Mouse (Mus musculus): Measurements from ENCODE around the gene Col27a1. TPM values are rescaled to one million over a fixed set of nuclear protein-coding genes. Genes with fewer than 3 reads are reported as not detected.

Gene Col27a1
- 6.7 and 7.3 TPM in 2 replicates for polyA plus RNA-seq (2012; rRNA removed)

DNA sequence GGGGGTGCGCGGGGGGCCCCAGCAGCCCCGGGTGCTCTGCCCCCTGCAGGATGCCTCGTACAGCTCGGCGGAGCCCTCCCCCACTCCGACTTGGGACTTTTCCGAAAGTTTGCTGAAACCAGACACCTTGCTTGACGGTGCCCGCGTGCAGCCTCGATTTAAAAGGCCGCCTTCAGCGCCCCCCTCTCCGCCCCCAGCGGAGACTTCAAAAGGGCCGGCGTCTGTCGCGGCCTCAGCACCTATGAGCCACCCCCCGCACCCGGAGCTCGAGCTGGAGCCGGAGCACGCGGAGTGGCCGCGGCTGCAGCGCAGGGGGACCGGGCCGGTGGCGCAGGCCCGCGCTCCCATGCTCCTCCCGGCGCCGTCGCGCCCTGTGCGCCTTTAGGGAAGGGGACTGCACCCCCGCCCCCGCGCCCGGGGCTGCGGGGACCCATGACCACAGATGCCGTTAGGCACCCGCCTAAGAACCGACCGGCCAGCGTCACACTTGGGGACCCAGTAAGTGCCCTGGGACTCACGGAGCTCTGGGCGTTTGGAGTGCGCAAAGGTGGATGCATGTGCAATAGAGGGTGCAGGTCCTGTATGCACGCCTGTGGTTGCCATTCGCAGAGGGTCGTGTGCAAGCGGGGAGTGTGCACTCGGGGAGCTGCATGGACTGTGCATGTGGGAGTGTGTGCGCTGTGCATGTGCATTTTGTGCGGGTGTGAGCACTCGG lies at the start of gene Col27a1:
Gene Col27a1, plus strand, starts transcription at position 98 of the 715 bp plus-strand sequence.
- DNase-seq (ENCODE audit: low read depth) = no peak

DNA sequence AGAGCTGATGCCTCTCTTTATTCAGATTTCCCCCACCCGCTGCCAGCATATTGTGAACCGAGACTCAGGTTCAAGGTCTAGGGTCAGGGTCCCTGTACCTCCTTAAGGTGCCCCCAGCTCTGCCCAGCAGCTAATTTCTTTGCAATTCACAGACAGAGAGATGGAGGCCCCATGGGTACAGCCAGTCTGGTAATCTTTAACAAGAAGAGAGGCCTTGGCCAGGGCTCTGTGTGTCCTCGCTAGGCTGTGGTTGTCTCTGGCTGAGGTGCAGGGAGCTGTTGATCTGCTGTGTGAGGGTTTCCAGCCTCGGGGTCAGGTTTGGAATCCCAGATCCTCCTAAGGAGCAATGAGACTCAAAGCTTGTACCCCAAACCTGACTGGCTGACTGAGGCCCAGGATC lies 48.2 kb upstream of the Col27a1 start:
- no peak for DNase-seq (ENCODE audit: low read depth)

DNA sequence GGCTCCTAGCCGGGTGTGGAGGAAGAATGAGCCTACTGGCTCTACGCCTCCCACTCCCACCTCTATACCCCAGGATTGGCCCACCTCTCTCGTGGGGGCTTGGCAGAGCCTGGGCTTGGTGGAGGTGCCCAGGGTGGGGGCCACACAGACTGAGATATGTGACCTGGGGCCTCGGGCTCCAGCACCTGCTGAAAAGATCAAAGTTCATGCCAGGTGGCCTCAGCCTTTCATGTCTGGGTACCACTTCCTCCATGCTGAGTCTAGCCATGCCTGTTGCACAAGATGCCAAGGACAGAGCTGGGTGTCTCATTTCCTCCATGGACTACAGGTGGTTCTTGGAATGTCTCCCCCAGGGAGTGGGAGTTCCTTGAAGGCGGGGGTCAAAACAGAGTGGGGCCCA lies 47.5 kb upstream of the Col27a1 start:
- DNase-seq (ENCODE audit: low read depth) = no peak

DNA sequence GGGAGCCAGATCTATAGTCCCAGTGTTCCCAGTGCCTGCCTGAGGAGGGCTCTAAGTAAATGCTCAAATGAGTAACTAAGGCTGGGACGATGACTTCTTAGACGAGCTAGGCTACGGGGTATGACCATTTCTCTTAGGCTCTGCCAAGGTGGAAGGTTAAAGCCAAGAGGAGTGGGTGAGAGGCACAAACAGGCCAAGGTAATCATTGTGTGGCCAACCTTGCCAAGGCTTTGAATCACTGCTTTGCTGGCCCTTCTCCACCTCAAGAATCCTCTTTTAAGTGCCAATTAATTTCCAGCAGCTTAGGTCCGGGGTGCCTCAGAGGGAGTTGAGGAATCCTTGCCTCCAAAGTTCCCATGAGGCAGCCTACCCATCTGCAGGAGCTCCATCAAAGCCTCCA lies 43.7 kb upstream of the Col27a1 start:
- peak; percentile 13 for DNase-seq (ENCODE audit: low read depth)

DNA sequence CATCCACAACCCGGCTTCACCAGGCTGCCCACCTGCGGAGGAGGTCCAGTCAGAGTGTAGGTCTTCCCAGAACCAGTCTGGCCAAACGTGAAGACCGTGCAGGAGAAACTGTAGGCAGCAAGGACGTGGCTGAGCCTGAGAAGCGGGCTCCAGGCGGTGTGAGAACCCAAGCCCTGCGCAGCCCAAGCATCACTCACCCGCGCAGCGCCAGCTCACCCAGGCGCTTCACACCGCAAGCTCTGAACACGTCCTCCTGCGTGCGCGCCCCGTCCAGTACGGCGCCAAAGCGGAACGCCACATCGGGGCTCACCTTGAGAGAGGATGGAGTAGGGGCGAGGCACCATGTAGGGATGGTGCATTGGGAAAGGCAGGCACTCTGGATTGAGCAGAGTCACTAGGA lies 42.7 kb upstream of the Col27a1 start:
- no peak for DNase-seq (ENCODE audit: low read depth)

DNA sequence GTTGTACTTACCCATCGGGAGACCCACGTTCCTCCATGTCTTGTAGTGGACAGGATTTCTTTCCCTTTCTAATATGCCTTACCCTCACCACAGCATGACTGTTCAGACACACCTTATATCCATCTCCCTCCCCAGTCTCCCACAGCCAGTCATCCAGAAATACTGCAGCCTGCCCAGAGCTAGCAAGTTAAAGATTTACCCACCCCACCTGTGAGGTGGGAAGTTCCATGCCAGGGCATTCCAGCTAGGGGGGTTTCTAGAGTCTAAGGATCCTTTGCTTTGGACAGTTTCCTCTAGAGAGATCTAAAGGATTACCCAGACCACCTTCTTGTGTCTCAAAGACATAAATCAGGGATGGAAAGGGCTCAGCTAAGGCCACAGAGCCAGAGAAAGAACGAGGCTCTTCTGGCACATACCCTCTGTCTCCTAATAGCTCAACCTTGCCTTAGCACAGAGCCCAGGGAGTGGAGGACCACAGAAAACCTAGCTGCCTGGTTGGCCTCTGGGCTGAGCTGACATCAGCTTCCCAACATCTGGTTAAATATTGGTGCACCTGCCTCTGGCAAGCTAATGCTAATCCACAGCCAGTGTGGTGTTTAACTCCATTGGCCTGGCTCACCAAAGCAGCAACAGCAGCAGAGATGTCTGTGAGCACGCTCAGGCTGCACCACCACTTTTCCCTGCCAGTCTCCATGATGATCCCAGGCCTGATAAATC lies 41.7 kb upstream of the Col27a1 start, which contains the start of gene Kif12:
Gene Kif12, minus strand, starts transcription at position 163 of the 717 bp plus-strand sequence.
- no peak for DNase-seq (ENCODE audit: low read depth)

DNA sequence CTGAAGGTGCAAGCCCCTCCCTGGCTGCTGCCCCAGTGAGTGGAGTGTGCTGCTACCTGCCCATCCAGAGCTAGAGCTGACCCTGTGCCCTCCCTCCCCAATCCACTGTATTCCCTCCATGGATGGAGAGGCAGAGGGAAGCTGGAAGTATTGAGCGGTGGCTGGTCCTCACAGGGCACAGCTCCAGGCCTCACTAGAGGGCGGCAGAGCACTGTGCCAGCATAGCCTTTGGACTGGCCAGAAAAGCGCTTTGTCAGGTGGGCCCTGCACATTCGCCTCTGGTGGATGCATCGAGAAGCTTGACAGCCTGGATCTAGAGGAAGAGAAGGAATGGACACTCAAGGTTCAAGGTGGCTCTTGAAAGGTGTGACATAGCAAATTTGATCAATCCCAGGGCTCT lies 32.2 kb upstream of the Col27a1 start:
- DNase-seq (ENCODE audit: low read depth) = no peak

DNA sequence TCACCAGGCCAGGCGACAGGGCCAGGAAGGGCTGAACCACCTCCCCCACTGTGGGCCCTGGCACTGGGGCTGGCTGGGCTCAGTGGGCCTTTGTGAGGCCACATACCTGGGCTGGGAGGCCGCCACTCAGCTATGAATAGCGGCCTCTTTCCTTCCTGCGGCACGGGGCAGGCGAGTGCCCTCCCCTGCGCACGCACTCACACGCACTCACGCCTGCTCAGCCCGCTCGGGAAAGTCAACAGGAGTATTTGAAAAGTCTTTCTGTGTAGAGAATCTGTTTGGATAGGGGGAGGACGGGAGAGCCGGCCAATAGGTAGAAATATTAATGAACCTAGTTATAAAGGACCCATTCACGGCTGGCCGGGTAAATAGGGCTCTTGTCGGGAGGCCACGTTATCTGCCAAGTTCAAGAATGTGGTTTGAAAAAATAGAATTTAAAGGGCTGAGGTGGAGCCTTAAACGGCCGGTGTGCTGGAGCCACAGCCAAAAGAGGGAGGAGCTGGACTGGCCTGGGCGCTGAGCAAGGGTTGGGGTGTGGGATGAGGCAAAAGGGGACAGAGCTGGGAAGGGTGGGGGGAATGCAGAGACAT lies 27.4 kb upstream of the Col27a1 start:
- no peak for DNase-seq (ENCODE audit: low read depth)

DNA sequence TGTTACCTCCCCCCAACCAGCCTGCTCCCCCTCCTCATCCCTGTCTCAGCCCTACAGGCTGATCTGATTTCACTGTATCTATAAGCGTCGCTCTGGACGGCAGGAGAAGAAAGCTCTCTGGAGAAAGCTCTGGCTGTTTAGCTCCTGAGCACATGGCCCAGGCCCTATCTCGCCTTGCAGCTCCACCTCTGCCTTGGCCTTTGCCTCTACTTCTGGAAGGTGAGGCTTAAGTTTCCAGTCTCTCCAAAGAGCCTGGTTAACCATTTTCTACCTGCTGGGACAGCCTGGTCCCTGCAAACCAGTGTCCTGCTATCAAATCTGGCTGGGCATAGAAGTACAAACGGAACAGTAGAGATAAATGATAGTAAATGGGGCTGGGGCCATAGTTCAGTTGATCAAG lies 22.2 kb upstream of the Col27a1 start:
- no peak for DNase-seq (ENCODE audit: low read depth)

DNA sequence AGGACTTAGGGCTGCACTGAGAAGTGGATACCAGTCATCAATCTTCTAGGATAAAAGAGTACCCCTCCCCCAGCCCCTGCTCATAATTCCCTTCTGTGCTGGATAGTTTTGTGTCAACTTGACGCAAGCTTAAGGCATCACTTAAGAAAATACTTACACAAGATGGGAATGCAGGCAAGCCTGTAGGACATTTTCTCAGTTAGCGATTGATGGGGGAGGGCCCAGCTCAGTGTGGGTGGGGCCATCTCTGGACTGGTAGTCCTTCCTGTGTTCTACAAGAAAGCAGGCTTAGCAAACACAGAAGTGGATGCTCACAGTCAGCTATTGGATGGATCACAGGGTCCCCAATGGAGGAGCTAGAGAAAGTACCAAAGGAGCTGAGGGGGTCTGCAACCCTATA lies 19.4 kb upstream of the Col27a1 start:
- DNase-seq (ENCODE audit: low read depth) = no peak

DNA sequence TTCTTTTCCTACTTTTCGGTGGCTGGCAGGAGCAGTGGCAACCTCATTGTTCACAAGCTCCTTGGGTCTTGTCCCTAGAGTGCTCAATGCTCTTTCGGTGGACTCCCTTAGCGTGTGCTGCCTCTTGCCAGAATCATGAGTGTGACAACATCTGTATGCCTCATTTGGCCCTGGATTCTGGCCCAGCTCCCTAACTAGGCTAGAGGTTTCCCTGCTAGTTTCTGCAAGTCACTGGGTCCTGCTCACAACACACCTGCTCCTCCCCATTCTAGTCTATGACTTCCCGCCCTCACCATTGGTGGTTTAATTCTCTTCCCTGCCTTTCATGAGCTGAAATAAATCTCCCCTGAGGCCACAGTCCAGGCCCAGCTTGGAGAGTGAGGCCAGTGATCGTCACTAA lies 14.4 kb upstream of the Col27a1 start:
- peak; percentile 16 for DNase-seq (ENCODE audit: low read depth)

DNA sequence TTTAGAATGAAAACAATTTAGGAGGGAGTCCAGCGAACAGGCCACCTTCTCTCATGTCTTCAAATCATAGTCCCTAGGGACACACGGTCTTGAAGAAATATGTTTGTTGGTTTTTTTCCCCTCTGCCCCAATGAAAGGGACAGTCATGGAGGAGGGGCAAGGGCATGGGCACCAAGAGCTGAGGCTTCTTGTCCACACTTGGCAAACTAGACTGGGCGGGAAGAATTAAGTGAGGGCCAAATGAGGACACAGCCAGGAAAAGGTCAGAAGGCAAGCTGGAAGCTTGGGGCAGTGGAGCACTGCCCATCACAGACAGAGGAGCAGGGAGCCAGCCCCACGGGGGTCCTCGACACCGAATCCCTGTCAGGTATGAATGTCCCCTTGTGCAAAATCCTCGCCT lies 9.9 kb upstream of the Col27a1 start:
- no peak for DNase-seq (ENCODE audit: low read depth)

DNA sequence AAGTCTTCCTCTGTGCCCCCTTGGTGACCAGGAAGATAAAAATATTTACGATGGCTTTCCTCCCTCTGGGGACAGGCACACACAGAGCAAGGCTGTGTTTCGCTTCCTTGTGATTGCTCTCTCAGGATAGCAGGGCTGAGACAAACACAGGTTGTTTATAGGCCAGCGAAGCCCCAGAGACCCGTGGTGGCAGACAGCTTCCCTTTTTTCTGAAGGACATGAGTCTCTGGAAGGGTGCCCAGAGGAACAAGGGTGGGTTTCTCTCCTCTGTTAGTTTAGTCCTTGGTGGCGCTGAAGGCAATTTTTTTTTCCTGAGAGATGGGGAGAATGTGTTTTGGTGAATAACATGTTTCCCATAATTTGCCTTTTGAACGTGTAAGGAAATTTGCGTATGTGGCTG lies 8.2 kb upstream of the Col27a1 start:
- DNase-seq (ENCODE audit: low read depth) = no peak

DNA sequence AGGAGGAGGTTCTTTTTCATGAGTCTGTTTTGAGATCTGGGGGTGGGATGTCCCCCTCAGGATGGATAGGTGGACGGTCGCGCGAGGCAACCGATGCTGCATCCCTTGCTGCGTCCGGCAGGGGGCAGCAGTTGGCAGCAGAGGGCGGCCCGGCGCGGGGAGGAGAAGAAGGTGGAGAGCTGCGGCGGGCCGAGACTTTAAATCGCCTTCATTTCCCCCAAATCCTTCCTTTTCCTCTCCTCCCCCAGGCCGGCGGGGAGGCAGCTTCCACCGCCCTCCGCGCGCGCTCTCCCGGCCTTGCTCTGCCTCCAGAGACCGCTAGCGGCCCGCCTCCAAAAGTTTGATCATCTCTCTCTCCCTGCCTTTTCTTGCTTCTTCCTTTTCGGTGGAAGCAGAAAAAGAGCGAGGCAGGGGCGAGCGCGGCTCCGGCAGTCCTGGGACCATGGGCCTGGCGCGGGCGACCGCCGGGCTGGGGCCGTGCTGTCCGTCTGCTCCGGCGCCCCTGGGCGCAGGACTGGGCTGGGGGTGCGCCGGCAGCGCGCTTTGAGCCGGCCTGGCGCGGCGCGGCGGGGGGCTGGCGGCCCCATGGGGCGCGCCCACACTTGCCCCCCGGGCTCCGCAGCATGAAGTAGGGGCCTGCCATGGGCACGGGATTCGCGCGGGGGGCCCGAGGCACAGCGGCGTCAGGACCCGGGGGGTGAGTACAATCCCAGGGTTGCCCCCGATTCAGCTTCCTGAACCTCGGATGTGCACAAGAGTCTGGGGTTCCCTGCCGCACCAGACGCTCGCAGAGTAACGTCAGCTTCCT lies 1.6 kb downstream of the Col27a1 start:
- no peak for DNase-seq (ENCODE audit: low read depth)

DNA sequence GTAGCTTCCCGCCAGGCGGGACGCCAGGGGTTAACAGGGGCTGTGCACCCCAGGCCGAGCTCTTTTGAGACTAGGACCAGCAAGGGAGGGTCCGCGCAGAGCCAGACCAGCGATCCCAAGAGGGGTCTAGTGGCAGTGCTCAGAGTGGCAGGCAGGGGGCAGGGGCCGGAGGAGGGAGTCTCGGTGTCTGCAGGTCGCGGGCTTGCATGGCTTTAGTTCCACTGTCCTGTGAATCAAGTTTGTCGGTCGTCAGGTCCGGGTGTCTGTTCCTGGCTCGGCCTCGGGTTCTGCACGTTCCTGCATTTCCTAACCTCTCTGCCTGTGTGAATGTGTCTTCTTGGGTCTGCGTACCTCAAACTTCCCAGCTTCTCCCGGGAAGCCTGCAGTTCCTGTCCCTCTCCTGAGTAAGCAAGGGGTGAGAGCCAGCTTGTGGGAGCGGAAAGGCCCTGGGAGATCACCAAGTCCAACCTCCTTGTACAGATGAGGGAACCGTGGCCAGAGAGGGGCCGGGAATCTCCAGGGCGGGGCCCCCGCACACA lies 2.3 kb downstream of the Col27a1 start:
- DNase-seq (ENCODE audit: low read depth) = no peak

DNA sequence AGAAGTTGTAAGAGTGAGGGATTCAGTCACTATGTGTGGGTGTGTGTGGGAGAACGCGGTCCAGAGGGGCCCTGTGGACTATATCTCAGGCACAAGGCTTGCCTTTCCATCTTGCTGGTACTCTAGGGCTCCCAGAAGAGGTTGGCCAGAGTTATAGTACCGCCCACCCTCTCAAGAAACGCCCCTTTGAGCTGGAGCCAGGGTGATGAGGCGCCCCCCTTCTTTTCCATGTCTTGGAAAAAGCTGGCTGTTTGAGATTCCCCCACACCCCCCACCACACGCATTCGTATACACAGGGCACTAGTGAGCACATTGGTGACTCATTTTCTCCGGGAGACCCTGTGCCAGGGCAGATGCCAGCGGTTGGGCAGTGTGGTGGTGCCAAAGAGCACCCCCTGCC lies 2.8 kb downstream of the Col27a1 start:
- DNase-seq (ENCODE audit: low read depth) = no peak

DNA sequence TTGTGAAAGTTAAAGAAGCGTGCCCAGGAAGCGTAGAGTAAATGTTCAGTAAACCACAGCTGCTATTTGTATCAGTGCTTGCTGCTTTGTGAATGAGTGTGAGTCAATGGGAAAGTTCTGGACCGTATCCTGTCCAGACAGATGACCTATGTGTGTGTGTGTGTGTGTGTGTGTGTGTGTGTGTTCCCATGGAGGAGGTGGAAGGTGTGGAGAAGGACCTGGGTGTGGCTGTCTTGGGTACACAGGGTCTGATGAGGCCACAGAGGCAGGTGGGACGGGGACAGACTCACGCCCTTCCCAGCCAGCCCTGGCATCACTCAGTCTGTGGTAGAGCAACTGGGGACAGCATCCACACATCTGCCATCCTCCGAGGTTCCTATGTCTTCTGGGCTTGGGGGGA lies 3.7 kb downstream of the Col27a1 start:
- no peak for DNase-seq (ENCODE audit: low read depth)

DNA sequence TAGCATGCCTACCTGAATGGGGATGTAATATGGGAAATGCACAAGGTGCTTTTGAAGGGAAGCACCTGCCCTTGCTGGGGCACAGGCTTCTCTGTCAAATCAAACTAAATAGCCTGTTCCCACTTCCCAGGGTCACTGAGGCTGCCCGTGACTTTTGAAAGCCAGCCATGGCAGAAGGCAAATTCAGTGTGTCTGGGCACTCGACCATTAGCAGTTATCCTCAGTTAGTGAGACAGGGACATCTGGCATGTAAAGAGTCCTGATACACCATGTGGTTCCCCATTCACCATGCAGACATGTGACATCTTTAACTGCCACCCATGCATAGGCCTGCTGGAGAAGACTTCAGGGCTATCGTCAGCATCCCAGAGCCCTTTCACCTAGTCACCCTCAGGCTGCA lies 5.3 kb downstream of the Col27a1 start:
- DNase-seq (ENCODE audit: low read depth) = no peak

DNA sequence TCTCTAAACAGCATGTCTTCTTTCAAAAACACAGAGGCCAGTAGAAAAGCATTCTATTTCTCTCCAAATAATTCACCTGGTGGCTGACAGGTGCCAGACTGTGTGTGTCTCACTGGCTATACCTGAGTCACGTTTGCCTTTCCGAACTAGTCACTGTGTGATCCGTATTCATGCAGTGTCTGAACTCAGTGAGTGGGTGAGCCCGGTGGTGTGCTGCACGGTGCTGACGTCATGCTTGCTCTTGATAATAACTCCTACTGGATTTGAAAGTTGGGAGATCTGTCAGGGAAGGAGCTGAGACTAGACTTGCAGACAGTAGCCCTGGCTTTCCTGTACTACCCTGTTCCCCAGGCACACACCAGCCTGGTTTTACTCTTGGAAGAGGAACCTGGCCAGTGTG lies 5.8 kb downstream of the Col27a1 start:
- no peak for DNase-seq (ENCODE audit: low read depth)

DNA sequence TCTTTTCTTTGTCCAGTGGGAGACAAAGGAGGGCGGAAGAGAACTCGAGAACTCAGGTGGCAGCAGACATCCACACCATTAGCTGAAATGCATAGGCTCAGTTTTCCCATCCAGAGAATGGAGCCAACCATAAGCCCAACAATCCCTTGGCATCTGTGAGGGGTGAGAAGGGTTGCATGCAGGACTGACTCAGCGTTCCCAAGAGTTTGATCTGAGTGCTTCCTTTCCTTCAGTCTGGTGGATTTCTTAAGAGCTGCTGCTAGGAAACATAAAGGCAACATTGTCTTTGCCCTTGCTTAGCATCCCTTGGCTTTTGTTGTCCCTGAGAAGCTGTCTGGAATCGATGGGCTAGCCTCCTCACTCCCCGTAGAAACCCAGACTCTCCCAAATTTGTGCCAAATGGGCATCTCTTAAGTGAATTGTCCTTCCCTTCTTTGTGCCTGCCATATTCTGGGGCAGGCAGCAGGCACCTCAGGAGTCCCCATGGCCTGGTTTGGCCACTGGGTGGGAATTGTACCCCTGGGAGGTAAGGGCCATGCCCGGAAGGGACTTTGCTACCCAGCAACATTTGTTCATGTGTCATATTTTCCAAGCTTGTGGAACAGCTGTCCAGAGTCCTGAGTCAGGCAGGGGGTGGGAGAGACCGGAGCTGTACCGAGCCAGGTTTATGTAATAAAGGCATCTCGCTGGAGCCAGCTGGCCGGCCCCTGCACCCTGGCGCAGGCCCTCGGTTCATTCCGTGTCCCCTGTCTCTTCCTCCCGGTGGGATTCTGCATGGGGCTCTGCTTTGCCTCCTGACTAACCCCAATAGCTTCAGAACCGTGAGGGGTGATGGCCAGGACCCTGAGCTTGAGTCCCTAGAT lies 7.5 kb downstream of the Col27a1 start:
- no peak for DNase-seq (ENCODE audit: low read depth)

DNA sequence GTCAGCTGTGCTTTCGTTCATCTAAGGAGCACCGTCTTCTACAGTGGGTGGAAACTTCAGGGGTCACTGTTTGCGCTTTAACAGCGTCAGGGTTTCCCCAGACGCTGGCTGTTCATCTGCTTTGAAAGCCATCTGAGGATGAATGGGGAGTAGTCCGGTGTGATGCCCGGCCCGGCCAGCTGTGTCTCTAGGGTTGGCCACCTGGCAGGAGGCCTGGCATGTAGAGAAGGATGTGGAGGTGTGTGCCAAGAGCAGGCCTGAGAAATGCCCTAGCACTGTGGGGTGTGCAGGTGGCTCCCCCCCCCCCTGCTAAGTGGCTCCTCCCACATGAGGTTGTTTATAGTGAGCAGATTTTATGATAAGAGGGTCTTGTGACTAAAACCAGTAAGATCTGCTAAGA lies 8.4 kb downstream of the Col27a1 start:
- DNase-seq (ENCODE audit: low read depth) = no peak
